Mouse (Mus musculus): ENCODE measurements around the gene Gm37240. TPM values are rescaled to one million over a fixed set of nuclear protein-coding genes. Genes with fewer than 3 reads are reported as not detected.
A peak's percentile ranks its signal among the peaks of the same experiment; 100 is the strongest.

Gene Gm37240
- polyA plus RNA-seq, 1 experiment = 0.77 TPM

GRCm38 (mm10) chr3:85057245-85057644 lies 830.1 kb downstream of the Gm37240 start:
- no peaks in the 10 kb centered on the region for H3K27me3 ChIP-seq (ENCODE audit: control insufficient read depth, insufficient read depth, low read length)
- no peak for DNase-seq
- H3K27ac ChIP-seq (ENCODE audit: insufficient read depth, low read length) = no peak overlapping the region
- TF ChIP-seq POLR2A (IDR thresholded peaks at IDR 0.05; ENCODE audit: borderline replicate concordance, insufficient read depth, low read length) = no peak
- no peak for TF ChIP-seq CTCF (IDR thresholded peaks at IDR 0.05; ENCODE audit: borderline replicate concordance, insufficient read depth, low read depth, low read length)
- H3K4me1 ChIP-seq (ENCODE audit: control insufficient read depth, insufficient read depth, low read length) = peaks cover 3% of the 10 kb centered on the region
- no peak overlapping the region for H3K4me3 ChIP-seq (replicated peaks; ENCODE audit: insufficient read depth, low read depth, low read length)
- WGBS = 90% methylated on average over 6 of the region's 6 CpGs

GRCm38 (mm10) chr3:85053526-85053925 lies 833.8 kb downstream of the Gm37240 start:
- Histone ChIP-seq H3K4me3 (replicated peaks; ENCODE audit: insufficient read depth, low read depth, low read length) (no peak overlapping the region), H3K27me3 (ENCODE audit: control insufficient read depth, insufficient read depth, low read length) (no peaks in the 10 kb centered on the region), H3K27ac (ENCODE audit: insufficient read depth, low read length) (no peak overlapping the region), H3K4me1 (ENCODE audit: control insufficient read depth, insufficient read depth, low read length) (peaks cover 14% of the 10 kb centered on the region)
- TF ChIP-seq POLR2A (IDR thresholded peaks at IDR 0.05; ENCODE audit: borderline replicate concordance, insufficient read depth, low read length) (no peak), CTCF (IDR thresholded peaks at IDR 0.05; ENCODE audit: borderline replicate concordance, insufficient read depth, low read depth, low read length) (no peak)
- 50% methylated on average over 4 of the region's 4 CpGs for WGBS
- no peak for DNase-seq

- Histone ChIP-seq H3K4me1 (ENCODE audit: control insufficient read depth, insufficient read depth, low read length) (peaks cover 14% of the 10 kb centered on the region), H3K27me3 (ENCODE audit: control insufficient read depth, insufficient read depth, low read length) (no peaks in the 10 kb centered on the region), H3K27ac (ENCODE audit: insufficient read depth, low read length) (no peak overlapping the region), H3K4me3 (replicated peaks; ENCODE audit: insufficient read depth, low read depth, low read length) (no peak overlapping the region)
- WGBS = 81% methylated on average over 1 of the region's 1 CpGs
- TF ChIP-seq CTCF (IDR thresholded peaks at IDR 0.05; ENCODE audit: borderline replicate concordance, insufficient read depth, low read depth, low read length) (no peak), POLR2A (IDR thresholded peaks at IDR 0.05; ENCODE audit: borderline replicate concordance, insufficient read depth, low read length) (no peak)
- no peak for DNase-seq
These were observed 835.1 kb downstream of the Gm37240 start for GRCm38 (mm10) chr3:85052196-85052595.

GRCm38 (mm10) chr3:85048569-85048968 lies 838.7 kb downstream of the Gm37240 start:
- no peaks in the 10 kb centered on the region for H3K27me3 ChIP-seq (ENCODE audit: control insufficient read depth, insufficient read depth, low read length)
- 93% methylated on average over 5 of the region's 5 CpGs for WGBS

GRCm38 (mm10) chr3:85043679-85044218 lies 843.6 kb downstream of the Gm37240 start:
- WGBS = 94% methylated on average over 8 of the region's 8 CpGs
- no peak overlapping the region for H3K27ac ChIP-seq (ENCODE audit: insufficient read depth, low read length)
- H3K4me3 ChIP-seq (replicated peaks; ENCODE audit: insufficient read depth, low read depth, low read length) = no peak overlapping the region
- H3K27me3 ChIP-seq (ENCODE audit: control insufficient read depth, insufficient read depth, low read length) = no peaks in the 10 kb centered on the region
- TF ChIP-seq CTCF (IDR thresholded peaks at IDR 0.05; ENCODE audit: borderline replicate concordance, insufficient read depth, low read depth, low read length) = no peak
- TF ChIP-seq POLR2A (IDR thresholded peaks at IDR 0.05; ENCODE audit: borderline replicate concordance, insufficient read depth, low read length) = no peak
- peaks cover 8% of the 10 kb centered on the region; the same call in 1 of the 2 replicates for H3K4me1 ChIP-seq (ENCODE audit: control insufficient read depth, insufficient read depth, low read length)
- DNase-seq = no peak

More at GRCm38 (mm10) chr3:85048569-85048968, 838.7 kb downstream of the Gm37240 start:
- Histone ChIP-seq H3K27ac (ENCODE audit: insufficient read depth, low read length) (no peak overlapping the region), H3K4me1 (ENCODE audit: control insufficient read depth, insufficient read depth, low read length) (peaks cover 14% of the 10 kb centered on the region), H3K4me3 (replicated peaks; ENCODE audit: insufficient read depth, low read depth, low read length) (no peak overlapping the region)
- no peak for TF ChIP-seq POLR2A (IDR thresholded peaks at IDR 0.05; ENCODE audit: borderline replicate concordance, insufficient read depth, low read length)
- no peak for TF ChIP-seq CTCF (IDR thresholded peaks at IDR 0.05; ENCODE audit: borderline replicate concordance, insufficient read depth, low read depth, low read length)
- no peak for DNase-seq

GRCm38 (mm10) chr3:85042126-85042525 lies 845.2 kb downstream of the Gm37240 start:
- Histone ChIP-seq H3K27ac (ENCODE audit: insufficient read depth, low read length) (peak overlapping the region; percentile 42), H3K4me1 (ENCODE audit: control insufficient read depth, insufficient read depth, low read length) (peaks cover 8% of the 10 kb centered on the region; the same call in 1 of the 2 replicates), H3K4me3 (replicated peaks; ENCODE audit: insufficient read depth, low read depth, low read length) (no peak overlapping the region), H3K27me3 (ENCODE audit: control insufficient read depth, insufficient read depth, low read length) (no peaks in the 10 kb centered on the region)
- peak; percentile 29 to 82 for DNase-seq
- TF ChIP-seq CTCF (IDR thresholded peaks at IDR 0.05; ENCODE audit: borderline replicate concordance, insufficient read depth, low read depth, low read length) (no peak), POLR2A (IDR thresholded peaks at IDR 0.05; ENCODE audit: borderline replicate concordance, insufficient read depth, low read length) (no peak)
- 13% methylated on average over 4 of the region's 4 CpGs for WGBS

- Histone ChIP-seq H3K27me3 (ENCODE audit: control insufficient read depth, insufficient read depth, low read length) (no peaks in the 10 kb centered on the region), H3K27ac (ENCODE audit: insufficient read depth, low read length) (no peak overlapping the region), H3K4me3 (replicated peaks; ENCODE audit: insufficient read depth, low read depth, low read length) (no peak overlapping the region), H3K4me1 (ENCODE audit: control insufficient read depth, insufficient read depth, low read length) (0 out of 2 replicates have a peak, but pooled peaks cover 5% of the 10 kb centered on the region)
- DNase-seq = no peak
- WGBS = 88% methylated on average over 1 of the region's 1 CpGs
- no peak for TF ChIP-seq CTCF (IDR thresholded peaks at IDR 0.05; ENCODE audit: borderline replicate concordance, insufficient read depth, low read depth, low read length)
- TF ChIP-seq POLR2A (IDR thresholded peaks at IDR 0.05; ENCODE audit: borderline replicate concordance, insufficient read depth, low read length) = no peak
These were observed 858.2 kb downstream of the Gm37240 start for GRCm38 (mm10) chr3:85029141-85029540.
